Mouse (Mus musculus): ENCODE measurements around the gene Erf.
A peak's percentile ranks its signal among the peaks of the same experiment; 100 is the strongest.

The Erf gene

GRCm38 (mm10) chr7:25238829-25239623 is 11.5 kb downstream of the Erf start:
- DNase-seq (ENCODE audit: low spot score), result peak; percentile 91

- DNase-seq (ENCODE audit: low spot score), result peak; percentile 95
Observed at GRCm38 (mm10) chr7:25238015-25238706, 12.4 kb downstream of the Erf start.

GRCm38 (mm10) chr7:25237249-25238014 is 13.1 kb downstream of the Erf start, which contains the start of gene Gsk3a:
TSS of gene Gsk3a (minus strand) at chr7:25237851.
- peak; percentile 97 for DNase-seq (ENCODE audit: low spot score)

GRCm38 (mm10) chr7:25235526-25235925 is 15.0 kb downstream of the Erf start:
- no peak for DNase-seq (ENCODE audit: low spot score)

GRCm38 (mm10) chr7:25233061-25233460 is 17.5 kb downstream of the Erf start:
- DNase-seq (ENCODE audit: low spot score), result peak; percentile 45

- no peak for DNase-seq (ENCODE audit: low spot score)
Observed at GRCm38 (mm10) chr7:25232101-25232648, 18.4 kb downstream of the Erf start.

- no peak for DNase-seq (ENCODE audit: low spot score)
Observed at GRCm38 (mm10) chr7:25230690-25231285, 19.8 kb downstream of the Erf start.

GRCm38 (mm10) chr7:25227523-25228300 is 22.8 kb downstream of the Erf start:
- no peak for DNase-seq (ENCODE audit: low spot score)

- DNase-seq (ENCODE audit: low spot score), result no peak
Observed at GRCm38 (mm10) chr7:25222275-25222967, 28.1 kb downstream of the Erf start.

GRCm38 (mm10) chr7:25221102-25221883 is 29.3 kb downstream of the Erf start, which contains the start of gene Zfp526:
TSS of gene Zfp526 (plus strand) at chr7:25221425.
- DNase-seq (ENCODE audit: low spot score), result peak; percentile 96

- peak; percentile 25 for DNase-seq (ENCODE audit: low spot score)
Observed at GRCm38 (mm10) chr7:25220457-25221101, 30.0 kb downstream of the Erf start, which contains the start of gene Dedd2. TSS of gene Dedd2 (minus strand) at chr7:25220615.

GRCm38 (mm10) chr7:25219756-25220456 is 30.7 kb downstream of the Erf start:
- DNase-seq (ENCODE audit: low spot score), result peak; percentile 98

GRCm38 (mm10) chr7:25219416-25219750 is 31.2 kb downstream of the Erf start:
- DNase-seq (ENCODE audit: low spot score), result no peak

GRCm38 (mm10) chr7:25218705-25219415 is 31.7 kb downstream of the Erf start:
- DNase-seq (ENCODE audit: low spot score), result peak; percentile 42

GRCm38 (mm10) chr7:25217653-25218395 is 32.7 kb downstream of the Erf start:
- DNase-seq (ENCODE audit: low spot score), result no peak

GRCm38 (mm10) chr7:25214172-25214571 is 36.4 kb downstream of the Erf start:
- no peak for DNase-seq (ENCODE audit: low spot score)

GRCm38 (mm10) chr7:25213099-25213498 is 37.5 kb downstream of the Erf start:
- DNase-seq (ENCODE audit: low spot score), result no peak

Data from T-cell, adult 2 months (primary cell).